Mouse (Mus musculus): ENCODE measurements around the gene Ccdc30.
A peak's percentile ranks its signal among the peaks of the same experiment; 100 is the strongest.

DNA sequence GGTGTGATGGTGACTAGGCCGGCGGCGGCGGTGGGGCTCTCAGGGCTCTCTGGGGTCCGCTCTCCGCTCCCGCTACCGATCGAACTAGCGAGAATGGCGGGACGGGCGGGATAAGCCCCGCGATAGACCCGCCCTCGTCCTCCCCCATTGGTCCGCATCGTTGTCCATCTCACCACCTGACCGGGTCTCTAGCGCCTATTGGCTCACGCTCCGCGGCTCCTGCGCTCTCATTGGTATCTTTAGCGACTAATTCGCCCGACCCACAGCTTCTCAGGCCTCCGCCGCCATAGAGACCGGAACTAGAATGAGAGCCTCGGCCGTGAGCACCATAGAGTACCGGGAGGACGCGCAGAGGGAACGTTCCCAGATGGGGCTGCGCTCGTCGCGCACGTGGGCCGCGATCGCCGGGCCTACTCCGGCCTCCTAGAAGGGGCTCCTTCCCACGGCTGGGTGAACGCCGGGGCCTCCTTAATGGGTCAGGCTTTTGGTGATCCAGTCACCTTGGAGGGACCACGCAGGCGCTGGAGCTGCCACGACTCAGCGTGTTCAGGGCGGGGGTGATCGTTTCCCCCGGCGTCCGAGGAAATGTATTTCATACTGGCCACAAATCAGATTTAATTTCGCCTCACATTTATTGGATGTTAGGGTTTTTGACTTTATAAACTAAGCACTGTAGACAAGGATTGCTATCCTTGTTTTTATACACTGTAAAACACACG, 120.7 kb downstream of the Ccdc30 start, which contains the start of gene Ybx1:
- TF ChIP-seq CTCF (IDR thresholded peaks at IDR 0.05) (no peak), POLR2A (IDR thresholded peaks at IDR 0.05; ENCODE audit: insufficient read depth, low read depth, low read length) (peak; percentile 57; the same call in 1 of the 2 replicates), EP300 (IDR thresholded peaks at IDR 0.05; ENCODE audit: insufficient read depth, low read depth, low read length) (no peak)
